Comparison of ENCODE assay signal across 1 mouse cellular context in the genomic region with DNA sequence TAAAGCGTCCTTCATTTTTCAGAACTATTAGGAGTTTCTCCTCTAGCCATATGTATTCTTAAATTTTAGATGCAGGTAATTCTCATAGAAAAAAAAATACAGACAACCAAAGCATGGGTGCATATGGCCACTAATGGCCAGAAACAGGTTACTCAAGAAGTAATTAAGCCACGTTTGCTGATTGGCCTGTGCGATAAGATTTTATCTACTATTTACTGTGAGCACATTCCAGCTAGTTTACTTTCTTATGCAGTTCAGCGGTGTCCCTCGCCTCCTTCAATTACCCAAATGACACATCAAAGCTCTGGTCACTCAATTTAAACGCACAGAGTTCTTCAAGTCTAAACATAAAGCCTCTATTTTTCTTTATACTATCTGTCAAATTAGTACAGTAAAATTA.
TF ChIP-seq lines count a peak whose summit lies in the region.

No protein-coding gene starts in this region.

TF ChIP-seq in CH12.LX, 34 proteins besides CTCF, POLR2A, EP300 and RAD21 (continued from another document):
- no peak for TF ChIP-seq ZMIZ1 (IDR thresholded peaks at IDR 0.05; ENCODE audit: low read depth, low read length)
- no peak for TF ChIP-seq MEF2A (IDR thresholded peaks at IDR 0.05; ENCODE audit: borderline replicate concordance, low read depth, low read length)
TF ChIP-seq in CH12.LX: peak in this region for 0.
